Mouse (Mus musculus) cerebellum, adult 2 months (tissue): ENCODE measurements around the gene Nudt7.

Experiments used
- CTCF ChIP-seq: fragments of 200-500 bp; IDR thresholded peaks from 2 replicates; pipeline ENCODE4 v1.5.1; 2011; ENCODE audit warnings: low read depth, mild to moderate bottlenecking, control low read depth, low read length, moderate library complexity, borderline replicate concordance; ENCODE audit not compliant: insufficient read depth
- POLR2A ChIP-seq: fragments of 200-500 bp; IDR thresholded peaks from 2 replicates; pipeline ENCODE4 v1.6.1; 2011; ENCODE audit warnings: low read length, control low read depth, borderline replicate concordance; ENCODE audit not compliant: insufficient read depth

DNA sequence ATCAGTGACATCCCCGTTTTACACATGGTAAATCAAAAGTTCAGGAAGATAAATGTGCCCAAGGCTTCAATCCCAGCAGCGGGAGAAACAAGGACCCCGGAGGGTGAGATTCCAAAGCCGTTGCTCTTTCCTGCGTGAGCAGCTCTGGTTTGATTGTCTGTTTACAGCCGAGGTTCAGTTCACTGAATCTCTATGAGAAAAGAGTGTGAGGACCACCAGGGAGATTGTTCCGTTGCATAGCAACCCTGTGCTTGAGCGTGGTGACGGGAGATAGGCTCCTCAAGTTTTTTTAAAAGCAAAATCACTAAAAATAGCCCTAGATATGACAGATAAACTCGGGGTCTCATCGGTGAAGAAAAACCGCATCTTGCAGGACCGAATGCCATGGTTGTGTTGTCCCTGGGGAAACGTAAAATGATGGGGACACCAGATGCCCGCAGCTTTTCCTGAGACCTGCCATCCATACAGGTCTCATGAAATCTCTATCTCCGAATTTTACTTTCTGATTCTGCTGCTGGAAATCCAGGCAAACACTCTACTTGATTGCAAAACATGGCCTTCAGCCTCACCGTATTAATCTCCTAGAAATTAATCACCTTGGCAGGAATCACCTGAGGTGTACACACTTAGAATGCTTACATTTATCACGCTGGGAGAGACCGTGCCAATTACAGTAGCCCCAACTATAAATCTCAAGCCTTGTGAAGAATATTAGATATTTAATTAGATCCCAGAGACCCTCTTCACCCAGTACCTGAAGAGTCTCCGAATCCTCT is 23.8 kb upstream of the Nudt7 start:
- TF ChIP-seq CTCF (no peak), POLR2A (no peak)
